Mouse (Mus musculus) adrenal gland, postnatal 25 days (tissue): Measurements from ENCODE around the gene Fam169b. TPM values are rescaled to one million over a fixed set of nuclear protein-coding genes. Genes with fewer than 3 reads are reported as not detected.

ENCODE experiments used
- total RNA-seq: library from RNA; stranded (reverse); gene quantifications from 2 replicates; pipeline ENCODE4 v1.2.3, GENCODE M21; 2021

Gene Fam169b
- total RNA-seq, 1 experiment from 2014 or later: not detected

Other genes starting within 250 kb of the Fam169b start
- gene Pgpep1l, start 9.6 kb upstream of the Fam169b start, total RNA-seq: not detected in 2 replicates